Mouse (Mus musculus) erythroblast, adult 5-6 weeks (primary cell): ENCODE results near the gene Eif6. TPM values are rescaled to one million over a fixed set of nuclear protein-coding genes. Genes with fewer than 3 reads are reported as not detected.

Experiments
- ATAC-seq: replicated peaks from 2 replicates; pipeline ENCODE4 v1.8.0; 2016; ENCODE audit warnings: moderate number of reproducible peaks, mild to moderate bottlenecking, moderate TSS enrichment, inconsistent platforms; ENCODE audit not compliant: poor library complexity, low FRiP score, severe bottlenecking
- total RNA-seq, 2 experiments: library from RNA; stranded (forward) in 1 of 2; stranded (reverse) in 1 of 2; fragments of 150-400 nt in 1 of 2; fragments of 200-764, 138-1000 nt in 1 of 2; gene quantifications; 2 replicates each; pipeline versions ENCODE4 v1.2.3 to v1.2.4; 2015 to 2017; ENCODE audit warnings: low replicate concordance in 2 of 2

The Eif6 gene
- total RNA-seq, 2 experiments from 2014 or later = 20.4 to 22.2 TPM

DNA sequence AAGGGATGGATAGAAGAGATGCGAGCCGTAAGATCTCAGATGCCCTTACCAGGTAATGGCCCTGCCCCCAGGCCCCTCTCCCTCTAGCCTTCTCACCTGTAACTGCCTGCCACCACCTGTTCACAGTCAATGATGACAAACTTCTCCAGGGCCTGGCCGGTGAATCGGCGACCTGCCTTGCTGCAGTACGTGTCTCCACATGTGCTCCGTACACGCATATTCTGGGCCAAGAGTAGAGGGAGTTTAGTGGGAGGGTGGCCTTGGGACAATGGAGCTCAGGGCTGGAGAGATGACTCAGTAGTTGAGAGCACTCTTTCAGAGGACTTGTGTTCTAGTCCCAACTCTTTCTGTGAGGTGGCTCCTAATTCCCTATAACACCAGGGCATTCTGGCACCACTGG, 4.1 kb upstream of the Eif6 start:
- ATAC-seq = no peak

DNA sequence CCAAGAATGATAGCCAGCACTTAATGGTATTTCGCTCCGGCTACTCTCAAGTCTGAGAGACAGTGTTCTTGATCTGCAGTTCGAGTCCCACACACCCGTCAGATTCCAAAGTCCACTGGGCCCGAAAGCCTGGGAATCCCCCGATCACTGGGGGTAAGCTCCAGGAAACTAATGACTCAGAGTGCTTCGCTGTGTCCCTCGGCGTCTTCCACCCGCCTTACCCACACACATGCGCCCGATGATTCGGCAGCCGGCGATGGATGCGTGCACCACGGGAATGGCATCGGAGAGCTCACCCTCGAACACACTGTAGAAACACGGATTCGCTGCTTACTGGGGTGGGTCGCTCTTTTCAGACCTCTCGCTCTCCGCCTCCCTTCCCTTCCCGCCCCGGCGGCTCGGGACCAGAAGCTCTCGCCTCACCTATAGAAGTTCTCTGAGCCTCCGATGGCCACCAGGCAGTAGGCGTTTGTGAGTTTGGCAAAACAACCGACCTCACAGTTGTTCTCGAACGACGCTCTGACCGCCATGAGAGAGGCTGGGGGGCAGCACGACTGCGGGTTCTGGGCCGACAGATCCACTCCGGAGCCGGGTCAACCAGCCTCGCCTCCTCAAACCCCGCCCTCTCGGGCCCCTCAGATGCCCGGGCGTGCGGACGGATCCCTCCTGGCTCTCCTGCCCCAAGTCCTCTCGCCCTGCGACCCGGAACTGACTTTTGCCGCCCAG, 658 bp downstream of the Eif6 start:
- peak; percentile 68 for ATAC-seq

DNA sequence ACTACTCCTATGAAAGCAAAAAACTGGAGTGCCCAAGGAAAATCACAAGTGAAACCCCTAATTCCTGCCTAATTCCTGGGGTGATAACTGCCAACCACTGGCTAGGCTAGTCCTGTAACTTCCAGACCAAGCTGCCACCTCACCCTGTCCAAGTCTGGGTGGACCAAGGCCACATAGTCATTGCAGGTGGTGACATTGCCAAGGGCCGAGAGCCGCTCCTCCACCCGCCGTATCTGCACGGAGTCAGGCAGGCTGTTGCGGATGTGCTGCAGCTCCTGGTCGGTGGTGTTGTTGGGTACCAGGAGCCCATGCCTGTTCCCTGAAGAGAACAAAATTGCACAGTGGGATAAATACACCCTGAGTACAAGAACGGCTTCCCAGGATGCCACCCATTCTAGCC, 3.0 kb downstream of the Eif6 start:
- ATAC-seq = no peak

DNA sequence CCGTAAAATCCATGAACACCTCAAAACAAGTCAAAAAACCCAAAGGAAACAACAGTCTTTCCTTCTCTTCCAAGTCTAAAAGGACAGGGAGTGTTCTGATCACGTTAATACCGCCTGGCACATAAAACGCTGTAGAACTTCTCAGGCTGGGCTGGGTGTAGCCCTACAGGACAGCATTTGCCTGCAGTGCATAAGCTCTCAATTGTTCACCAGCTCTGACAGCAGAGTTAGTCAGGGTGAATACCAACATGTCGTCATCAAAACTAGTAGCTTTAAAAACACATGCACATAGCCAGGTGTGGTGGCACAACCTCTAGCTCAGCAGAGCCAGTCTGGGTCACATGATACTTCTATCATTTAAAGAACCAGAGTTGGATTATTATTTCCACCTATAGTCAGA, 5.9 kb downstream of the Eif6 start:
- ATAC-seq = no peak

DNA sequence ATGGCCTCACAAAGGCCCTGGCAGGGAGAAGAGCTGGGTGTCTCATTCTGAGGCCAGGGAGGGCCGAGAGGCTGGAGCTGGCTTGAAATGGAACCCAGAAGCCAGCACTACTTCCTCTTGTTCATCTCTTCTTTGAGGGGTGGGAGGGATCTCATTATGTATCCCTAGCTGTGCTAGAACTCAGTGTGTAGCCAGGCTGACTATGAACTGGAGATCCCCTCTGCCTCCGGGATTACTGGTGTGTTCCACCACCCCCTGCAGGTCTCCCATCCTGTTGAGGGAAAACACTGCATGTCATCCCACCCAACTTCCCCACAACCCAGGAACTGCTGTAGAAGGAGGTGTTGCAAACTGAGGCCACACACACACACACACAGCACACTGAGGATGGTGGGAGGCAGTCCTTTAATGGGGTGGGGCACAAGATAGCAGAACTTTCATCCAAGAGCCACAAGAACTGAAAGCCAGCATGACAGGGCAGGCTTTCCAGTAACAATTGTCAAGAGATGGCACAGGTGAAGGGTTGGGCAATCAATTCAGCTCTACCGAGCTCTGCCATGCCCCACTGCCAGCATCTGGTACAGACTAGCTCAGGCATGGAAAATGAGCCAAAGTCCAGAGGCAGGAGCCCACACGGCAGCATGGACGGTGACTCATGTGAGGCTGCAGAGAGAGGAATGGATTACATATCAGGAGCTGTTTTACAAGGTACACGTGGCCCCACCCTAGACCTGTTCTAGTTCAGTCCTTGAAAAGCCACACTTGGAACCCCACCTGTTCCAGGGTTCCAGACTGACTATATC, 7.1 kb downstream of the Eif6 start:
- peak; percentile 16 for ATAC-seq

DNA sequence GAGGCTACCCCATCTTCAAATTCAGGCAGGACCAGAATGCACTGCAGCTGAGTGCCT, 7.5 kb downstream of the Eif6 start, which contains the start of gene BC029722:
Gene BC029722 (minus strand): TSS at position 35 of the 57 bp plus-strand sequence.
- no peak for ATAC-seq

DNA sequence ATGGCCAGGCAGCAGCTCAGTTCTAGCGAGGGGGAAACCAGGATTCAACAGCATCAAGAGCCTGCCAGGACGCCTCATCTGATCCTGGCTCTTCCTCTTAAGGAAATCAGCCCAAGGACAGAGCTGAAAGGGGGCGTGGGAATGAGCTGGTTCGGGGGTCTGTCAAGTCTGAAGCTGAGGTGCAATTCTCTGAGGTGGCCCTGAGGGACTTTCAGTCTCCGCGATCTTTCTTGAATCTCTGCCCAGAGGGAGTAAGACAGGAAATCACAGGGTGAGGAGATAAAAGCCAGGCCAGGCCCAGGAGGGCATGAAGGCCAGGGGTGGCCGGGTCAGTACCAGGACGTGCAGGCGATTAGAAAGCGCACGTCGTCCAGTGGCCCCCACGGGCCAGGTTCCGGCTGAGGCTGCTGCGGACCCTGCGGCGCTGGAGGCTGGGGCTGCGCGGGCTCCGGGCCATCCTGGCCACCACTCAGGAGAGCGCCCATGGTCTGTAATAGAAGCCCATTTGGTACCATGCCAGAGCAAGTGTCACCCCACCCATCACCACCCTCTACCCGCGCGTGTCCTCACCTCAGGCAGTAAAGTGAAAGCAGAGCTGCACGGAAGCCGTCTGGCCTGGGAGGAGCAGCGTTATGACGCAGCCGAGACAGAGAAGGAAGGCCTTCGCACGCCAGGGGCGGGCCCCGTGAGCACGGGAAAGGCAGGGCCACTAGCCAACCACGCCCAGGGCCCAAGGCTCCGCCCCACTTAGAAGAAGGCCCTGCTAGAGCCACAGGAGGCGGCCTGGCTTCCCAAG, 7.9 kb downstream of the Eif6 start:
- ATAC-seq = peak; percentile 96

DNA sequence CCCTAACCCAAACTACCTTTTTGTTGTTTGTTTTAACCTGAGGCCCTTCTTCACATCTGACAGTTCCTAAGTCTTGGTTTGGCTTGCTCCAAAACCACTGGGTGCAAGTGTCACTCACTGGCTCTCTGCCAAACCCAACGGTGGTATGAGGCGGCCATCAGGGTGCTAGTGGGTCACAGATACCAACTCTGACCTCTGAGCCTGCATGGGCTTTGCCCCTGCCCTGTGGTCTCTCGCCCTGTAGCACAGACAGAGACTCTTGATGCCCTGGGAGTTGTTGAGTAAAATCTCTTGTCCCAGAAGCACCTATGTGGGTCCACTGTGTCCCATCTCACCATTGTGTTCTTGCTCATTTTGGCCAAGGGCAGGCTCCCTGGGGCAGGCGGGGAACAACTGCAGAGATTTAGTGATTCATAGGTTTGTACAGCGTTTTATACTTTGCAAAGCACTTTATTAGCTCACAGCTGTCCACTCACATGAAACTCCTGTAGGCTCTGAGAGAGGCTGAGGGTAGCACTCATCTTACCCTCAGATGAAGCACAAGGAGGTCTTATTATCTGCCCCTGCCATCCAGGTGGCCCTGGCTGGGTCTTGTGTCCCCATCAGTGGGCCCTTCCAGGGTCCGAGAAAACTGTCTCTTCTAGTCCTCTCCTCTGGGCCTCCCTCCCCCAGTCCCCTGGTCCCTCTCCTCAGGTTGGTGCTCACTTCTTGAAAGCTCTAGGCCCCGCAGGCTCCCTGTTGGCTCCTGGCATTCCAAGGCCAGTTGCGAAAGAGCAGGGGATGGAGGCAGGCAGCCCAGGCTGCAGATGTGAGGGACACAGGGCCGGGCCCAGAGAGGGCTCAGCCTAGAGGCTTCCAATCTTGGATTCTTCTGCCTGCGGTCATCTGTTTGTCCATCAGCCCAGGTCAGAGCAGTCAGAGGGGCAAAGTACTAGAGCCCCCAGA, 9.2 kb downstream of the Eif6 start:
- ATAC-seq = no peak

DNA sequence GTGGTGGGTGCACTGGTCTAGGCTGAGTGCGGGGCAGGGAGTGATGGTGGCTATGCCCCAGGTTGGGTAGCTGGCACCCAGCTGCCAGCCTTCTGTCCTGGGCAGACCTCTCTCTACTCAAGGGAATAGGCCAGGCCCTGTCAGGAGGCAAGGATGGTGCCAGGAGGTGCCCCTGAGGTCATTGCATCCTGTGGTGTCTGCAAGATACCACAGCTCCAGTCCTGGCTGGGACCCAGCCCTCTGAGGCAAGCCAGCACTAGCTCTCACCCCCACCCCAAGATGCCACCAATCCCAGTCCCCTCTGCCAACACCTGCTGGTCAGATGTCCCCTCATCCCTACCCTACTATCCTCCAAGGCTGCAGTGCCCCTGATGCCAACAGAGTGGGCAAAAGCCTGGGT, 10.5 kb downstream of the Eif6 start:
- no peak for ATAC-seq

DNA sequence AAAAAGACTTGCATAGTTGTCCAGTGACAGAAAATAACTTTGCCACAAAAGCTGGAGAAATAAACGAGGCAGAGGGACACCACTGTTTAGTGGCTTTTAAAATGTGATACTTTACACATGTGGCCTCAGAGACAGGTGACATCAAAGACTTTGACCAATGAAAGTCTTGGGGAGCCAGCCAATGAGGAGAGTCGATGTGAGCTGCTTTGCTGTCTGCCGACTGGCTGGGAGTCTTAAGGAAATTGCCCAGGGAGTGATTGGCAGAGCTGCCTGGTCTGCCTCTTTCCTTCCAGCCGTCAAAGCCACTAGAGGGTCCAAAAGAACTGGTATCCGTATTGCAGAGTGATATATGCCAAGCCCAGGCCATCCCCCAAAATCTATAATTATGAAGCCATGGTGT, 11.9 kb downstream of the Eif6 start:
- no peak for ATAC-seq

DNA sequence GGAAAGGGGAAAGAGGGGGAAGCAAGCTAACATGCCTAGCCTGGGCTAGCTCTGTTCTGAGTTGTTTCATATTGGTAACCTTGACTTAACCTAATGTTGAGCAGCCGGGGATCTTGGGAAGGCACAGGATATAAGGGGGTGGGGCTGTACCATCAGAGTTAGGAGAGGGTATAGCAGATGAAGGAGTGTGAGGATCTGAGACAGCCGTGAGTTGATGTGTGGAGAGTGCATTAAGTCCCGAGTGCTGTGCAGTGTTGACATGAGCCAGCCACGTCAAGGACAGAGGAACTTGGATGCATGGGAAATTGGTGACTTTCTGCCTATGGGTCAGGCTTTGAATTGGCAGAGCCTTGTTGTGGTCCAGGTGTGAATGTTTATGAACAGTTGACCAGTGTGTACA, 14.1 kb downstream of the Eif6 start:
- no peak for ATAC-seq

DNA sequence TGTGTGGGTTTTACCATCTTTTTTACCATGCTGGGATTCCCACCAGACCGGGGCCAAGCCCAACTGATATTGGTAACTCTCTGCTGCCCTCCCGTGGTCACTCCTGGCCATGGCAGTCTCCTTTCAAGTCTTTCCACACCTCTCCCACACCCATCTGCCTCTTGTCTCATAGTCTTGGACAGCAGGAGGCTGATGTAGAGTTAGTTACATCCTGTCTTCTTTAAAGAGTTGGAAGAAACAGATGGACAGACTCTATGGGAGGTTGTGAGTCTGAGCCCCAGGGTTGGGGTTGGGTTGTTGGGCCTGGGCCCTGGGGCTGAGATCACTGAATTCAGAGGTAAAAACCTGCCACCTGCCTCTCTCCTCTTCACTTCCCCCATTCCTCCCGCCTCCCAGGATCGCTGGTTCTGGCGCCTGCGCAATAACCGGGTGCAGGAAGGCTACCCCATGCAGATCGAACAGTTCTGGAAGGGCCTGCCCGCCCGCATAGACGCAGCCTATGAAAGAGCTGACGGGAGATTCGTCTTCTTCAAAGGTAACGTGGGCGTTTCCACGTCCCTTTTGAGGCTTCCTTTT, 14.8 kb downstream of the Eif6 start:
- ATAC-seq = peak; percentile 79

DNA sequence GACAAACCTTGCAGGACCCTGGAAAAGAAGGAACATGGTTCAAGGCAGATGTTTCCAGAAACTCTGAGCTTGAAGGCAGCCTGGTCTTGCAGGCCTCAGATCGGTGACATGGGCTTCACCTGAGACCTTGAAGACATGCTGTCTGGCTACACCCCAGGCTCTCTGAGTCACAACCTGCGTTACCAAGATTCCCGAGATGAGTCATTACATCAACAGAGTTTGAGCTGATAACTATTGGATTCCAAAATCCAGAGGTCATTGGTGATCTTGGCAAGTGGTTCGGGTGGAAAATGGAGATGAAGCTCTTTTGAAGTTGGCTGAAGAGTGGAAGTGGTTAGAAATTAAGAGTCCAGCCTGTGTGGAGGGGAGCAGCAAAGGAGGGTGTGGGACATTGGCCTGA, 17.1 kb downstream of the Eif6 start:
- no peak for ATAC-seq

DNA sequence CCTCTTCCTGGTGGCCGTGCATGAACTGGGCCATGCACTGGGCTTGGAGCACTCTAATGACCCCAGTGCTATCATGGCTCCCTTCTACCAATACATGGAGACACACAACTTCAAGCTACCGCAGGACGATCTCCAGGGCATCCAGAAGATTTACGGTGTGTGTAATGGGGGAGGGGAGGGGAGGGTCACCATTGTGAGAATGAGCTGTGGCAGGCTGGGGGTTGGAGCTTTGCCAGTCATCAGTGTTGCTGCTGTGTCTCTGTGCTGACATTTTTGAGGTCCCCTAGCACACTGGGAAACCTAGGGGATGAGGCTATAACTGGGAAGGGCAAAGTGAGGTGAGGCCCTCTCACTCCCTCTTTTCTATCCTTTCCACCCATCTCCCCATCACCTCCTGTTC, 19.3 kb downstream of the Eif6 start:
- no peak for ATAC-seq

DNA sequence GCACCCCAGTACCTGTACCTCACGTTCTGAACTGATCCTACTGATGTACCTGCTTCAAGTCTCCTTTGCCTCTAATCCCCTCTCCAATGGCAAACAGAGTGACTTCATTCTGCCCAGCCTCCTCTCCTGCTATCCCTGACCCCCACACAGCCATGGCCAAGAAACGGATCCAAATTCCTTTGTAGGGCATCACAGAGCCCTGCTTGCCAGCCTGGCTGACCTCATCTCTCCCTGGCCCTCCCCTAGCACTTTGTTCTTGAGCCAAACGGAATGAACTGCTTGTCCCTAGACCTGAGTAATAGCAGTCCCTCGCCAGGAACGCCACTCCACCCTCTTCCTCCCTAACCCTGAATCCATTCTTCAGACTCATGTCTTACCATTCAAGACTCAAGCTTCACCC, 20.2 kb downstream of the Eif6 start:
- no peak for ATAC-seq

DNA sequence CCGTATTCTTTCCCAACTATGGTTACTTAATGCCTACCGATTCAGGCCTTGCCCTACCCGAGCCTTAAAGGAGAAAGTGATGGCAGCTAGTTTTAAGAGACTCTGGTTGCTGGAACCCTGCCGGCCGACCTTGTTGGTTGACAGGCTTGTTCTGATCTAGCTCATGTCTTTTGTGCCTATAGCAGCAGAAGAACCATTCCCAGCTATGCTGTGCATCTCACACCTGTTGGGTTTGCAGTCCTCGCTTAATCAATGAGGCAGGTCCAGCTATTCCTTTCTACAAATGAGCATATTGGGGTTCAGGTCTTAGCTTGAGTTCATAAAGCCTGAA, 20.8 kb downstream of the Eif6 start:
- ATAC-seq = no peak

DNA sequence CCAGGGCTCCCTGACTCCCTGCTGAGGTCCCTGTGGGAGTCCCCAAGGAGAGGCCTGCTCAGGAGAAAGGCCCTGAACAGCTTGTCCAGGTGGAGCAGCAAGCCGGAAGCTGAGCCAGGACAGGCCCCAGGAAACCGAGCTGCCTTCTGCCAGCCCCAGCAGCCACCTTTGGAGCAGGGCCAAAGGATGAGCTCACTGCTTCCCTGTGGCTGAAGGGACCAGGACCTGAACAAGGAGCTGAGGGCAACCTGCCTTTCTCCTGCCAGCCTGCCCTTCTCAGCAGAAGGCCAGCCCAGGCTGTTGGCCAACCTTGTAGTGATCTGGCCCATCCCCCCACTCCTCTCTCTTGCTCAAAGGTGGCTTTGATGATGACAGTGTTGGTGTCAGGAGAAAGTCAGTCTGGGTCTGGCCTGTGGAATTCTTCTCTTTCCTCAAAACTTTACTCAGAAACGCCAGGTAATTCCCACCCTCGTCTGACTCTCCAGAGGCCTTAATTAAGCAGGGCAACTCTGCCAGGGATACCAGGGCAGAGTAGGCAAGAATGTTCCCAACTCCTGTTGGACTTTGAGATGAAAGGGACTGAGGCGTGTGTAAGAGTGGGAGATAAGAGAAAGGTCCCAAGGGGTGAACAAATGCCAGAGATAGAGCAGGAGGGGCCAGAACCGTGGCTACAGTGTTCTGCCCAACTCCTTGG, 21.3 kb downstream of the Eif6 start:
- no peak for ATAC-seq

DNA sequence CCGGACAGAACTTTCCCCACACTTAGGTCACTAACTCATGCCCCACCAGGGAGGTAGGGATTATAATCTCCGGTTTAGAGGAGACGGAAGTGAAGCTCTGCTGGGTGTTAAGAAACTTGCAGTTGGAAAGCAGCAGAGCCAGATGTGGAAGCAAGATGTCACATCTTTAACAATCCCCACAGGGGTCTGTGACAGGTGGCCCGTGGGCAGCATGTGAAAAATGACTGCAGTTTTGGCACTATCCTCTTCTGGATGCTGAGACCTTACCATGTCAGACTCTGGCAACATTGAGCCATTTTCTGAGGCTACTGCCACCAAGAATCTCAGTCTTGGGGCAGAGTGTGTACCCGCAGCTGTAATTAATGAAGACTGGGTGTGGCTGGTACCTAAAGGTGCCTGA, 22.7 kb downstream of the Eif6 start:
- no peak for ATAC-seq

DNA sequence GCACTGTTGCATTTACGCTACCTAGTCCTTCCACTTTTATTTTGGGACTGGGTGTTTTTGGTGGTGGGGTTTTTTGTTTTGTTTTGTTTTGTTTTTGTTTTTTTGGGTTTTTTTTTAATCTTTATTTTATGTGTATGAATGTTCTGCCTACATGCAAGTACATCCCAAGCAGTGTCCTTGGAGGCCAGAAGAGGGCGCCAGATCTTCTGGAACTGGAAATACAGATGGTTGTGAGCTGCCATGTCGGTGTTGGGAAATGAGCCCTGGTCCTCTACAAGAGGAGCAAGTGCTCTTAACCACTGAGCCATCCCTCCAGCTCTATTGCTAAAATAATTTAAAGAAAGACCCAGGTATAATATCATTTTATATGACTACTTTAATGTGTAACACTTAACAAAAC, 24.0 kb downstream of the Eif6 start:
- ATAC-seq = no peak
